Mouse (Mus musculus): ENCODE data around the gene Maml2. TPM values are rescaled to one million over a fixed set of nuclear protein-coding genes. Genes with fewer than 3 reads are reported as not detected.

Gene Maml2
- polyA plus RNA-seq, 1 experiment from 2014 or later: 10.0 TPM

DNA sequence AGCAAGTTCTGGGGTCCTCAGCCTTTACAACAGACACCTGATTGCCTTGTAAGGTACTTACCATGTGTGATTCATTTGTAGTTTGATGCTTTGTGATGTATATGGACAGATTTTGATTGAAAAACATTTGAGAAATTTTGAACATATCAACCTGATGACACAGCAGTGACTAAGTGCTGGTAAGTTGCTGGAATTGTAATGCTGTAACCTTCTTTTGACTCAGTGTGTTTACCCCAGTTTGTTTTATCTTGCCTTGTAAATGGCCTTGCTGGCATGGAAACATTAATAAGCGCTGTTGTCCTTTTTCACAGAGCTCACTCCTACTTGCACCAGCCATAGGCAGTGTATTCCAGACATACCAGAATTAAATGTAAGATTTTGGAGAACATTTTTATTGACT, 163.2 kb downstream of the Maml2 start:
- Histone ChIP-seq H3K27me3 (replicated peaks) (no peaks in the 10 kb centered on the region), H3K4me3 (no peak overlapping the region), H3K9ac (no peak overlapping the region)

DNA sequence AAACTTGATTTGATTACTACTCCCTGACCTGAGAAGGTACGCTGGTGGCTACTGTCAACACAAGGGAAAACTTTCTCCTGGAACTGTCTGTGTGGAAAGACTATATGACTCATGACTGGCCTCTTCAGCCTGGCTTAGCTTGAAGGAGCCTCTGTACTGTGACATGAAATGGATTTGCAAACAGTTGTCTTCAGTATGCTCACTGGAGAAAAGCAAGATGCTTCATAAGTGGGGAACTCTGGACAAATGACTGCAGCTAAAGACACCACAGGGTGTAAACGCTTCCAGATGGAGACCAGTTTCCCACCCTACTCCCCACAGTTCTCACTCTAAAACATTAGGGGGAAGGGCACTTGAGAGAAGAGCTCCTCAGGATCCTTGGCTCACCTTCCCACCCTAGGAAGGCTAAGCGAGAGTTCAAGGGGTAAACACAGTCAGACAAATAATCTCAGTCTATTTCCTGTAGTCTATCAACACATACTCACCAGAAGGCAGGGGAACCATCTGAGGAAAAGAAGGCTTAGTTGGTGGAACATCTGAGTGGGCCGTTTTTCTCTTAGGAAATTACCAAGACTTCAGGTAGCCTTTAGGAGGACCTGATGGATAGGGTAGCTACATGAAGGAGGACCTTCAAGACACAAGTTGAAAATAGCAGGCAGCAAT, 167.7 kb downstream of the Maml2 start:
- Histone ChIP-seq H3K4me2 (no peak overlapping the region), H3K4me1 (no peaks in the 10 kb centered on the region), H3K4me3 (no peak overlapping the region), H3K9me3 (no peaks in the 10 kb centered on the region), H3K27me3 (replicated peaks) (no peaks in the 10 kb centered on the region), H3K27ac (no peak overlapping the region), H3K9ac (no peak overlapping the region), H3K36me3 (replicated peaks) (no peaks in the 10 kb centered on the region)
- WGBS: 88% methylated on average over 4 of the region's 4 CpGs
- no peak for ATAC-seq (replicated peaks)

More for the DNA sequence above, 163.2 kb downstream of the Maml2 start:
- H3K27ac ChIP-seq: no peak overlapping the region
- ATAC-seq (replicated peaks): no peak
- no peak overlapping the region for H3K4me2 ChIP-seq
- no peaks in the 10 kb centered on the region for H3K9me3 ChIP-seq
- H3K4me1 ChIP-seq: no peaks in the 10 kb centered on the region
- 98% methylated on average over 1 of the region's 1 CpGs for WGBS
- H3K36me3 ChIP-seq (replicated peaks): no peaks in the 10 kb centered on the region

DNA sequence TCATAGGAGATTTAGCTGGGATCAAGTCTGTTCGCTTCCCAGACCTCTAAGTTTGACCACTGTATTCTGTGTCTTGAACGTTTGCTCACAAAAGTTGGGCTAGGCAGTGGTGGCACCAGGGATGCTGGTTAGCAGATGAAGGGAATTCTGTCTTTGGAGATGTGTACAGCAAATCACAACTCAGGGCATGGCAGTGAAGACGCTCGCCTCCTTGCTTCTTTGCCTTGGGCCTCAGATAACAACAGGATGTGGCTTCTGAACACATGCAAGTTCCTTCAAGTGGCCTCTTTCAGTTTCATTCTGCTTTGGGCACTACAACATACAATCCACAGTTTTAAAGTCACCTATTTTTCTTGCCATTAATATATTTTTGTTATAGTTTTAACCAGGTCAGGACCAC, 168.6 kb downstream of the Maml2 start:
- Histone ChIP-seq H3K4me1 (no peaks in the 10 kb centered on the region), H3K9ac (no peak overlapping the region), H3K27me3 (replicated peaks) (no peaks in the 10 kb centered on the region), H3K27ac (no peak overlapping the region), H3K36me3 (replicated peaks) (no peaks in the 10 kb centered on the region), H3K9me3 (no peaks in the 10 kb centered on the region), H3K4me2 (no peak overlapping the region), H3K4me3 (no peak overlapping the region)
- no peak for ATAC-seq (replicated peaks)
- WGBS: 88% methylated on average over 4 of the region's 4 CpGs

DNA sequence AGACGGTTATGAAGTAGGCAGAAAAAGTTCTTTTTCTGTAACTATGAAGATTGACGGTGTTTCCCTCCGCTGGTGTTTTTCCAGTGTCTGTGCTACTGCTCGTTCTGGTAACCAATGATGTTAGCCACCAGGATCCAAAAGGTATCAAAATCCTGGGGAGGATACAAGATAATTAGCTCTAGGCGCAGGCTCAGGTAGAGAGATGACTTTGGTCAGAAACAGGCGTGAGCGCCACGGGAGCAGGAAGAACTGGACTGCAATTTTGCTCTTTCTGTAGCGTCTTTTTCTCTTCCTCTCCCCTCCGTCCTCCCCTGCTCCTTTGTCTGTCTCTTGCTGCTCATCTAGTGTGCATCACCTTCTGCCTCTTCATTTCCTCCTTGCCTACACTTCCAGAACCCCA, 169.1 kb downstream of the Maml2 start:
- 89% methylated on average over 10 of the region's 10 CpGs for WGBS
- H3K36me3 ChIP-seq (replicated peaks): no peaks in the 10 kb centered on the region

DNA sequence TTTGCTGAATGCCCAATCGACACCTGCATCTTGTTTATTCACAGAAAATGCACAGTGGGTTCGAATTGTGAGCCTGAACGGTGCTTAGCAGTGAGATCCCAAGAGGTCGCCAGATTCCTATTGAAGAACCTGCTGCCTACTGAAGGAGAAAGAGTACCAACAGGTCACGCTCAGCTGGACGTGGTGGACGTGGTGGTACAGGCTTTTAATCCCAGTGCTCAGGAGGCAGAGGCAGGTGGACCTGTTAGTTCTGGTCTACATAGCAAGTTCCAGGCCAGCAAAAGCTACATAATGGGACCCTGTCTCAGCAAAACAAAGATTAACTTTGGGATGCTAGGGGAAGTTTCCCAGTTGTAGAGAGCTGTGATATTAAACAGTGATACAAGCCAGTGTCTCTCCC, 170.0 kb downstream of the Maml2 start:
- Histone ChIP-seq H3K36me3 (replicated peaks) (no peaks in the 10 kb centered on the region), H3K4me1 (no peaks in the 10 kb centered on the region), H3K27ac (no peak overlapping the region), H3K4me3 (no peak overlapping the region), H3K9me3 (no peaks in the 10 kb centered on the region), H3K27me3 (replicated peaks) (no peaks in the 10 kb centered on the region), H3K4me2 (no peak overlapping the region), H3K9ac (no peak overlapping the region)
- no peak for ATAC-seq (replicated peaks)
- WGBS: 63% methylated on average over 7 of the region's 7 CpGs

More for the DNA sequence above, 169.1 kb downstream of the Maml2 start:
- H3K9ac ChIP-seq: no peak overlapping the region
- no peaks in the 10 kb centered on the region for H3K4me1 ChIP-seq
- H3K9me3 ChIP-seq: no peaks in the 10 kb centered on the region
- no peak overlapping the region for H3K27ac ChIP-seq
- H3K4me2 ChIP-seq: no peak overlapping the region
- no peak for ATAC-seq (replicated peaks)
- no peaks in the 10 kb centered on the region for H3K27me3 ChIP-seq (replicated peaks)
- H3K4me3 ChIP-seq: no peak overlapping the region

DNA sequence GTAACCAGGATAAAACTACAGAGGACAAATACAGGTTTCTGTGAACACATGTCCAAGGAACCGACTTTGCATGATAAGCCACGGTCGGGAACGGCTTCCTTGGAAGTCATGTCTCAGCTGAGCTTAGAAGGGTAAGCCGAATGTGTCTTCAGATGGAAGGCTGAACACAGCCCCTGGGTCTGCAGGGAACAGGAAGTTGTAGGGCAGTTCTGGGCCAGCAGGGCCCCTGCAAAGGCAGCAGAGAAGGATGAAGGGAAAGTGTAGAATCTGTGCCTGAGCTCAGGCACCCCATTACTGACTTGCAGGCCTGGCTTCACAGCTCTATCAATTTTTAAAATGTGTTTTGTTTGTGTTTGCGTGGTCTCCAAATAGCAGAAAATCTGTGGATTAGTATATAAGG, 171.0 kb downstream of the Maml2 start:
- no peak overlapping the region for H3K27ac ChIP-seq
- ATAC-seq (replicated peaks): no peak
- H3K4me2 ChIP-seq: no peak overlapping the region
- H3K9me3 ChIP-seq: no peaks in the 10 kb centered on the region
- no peak overlapping the region for H3K4me3 ChIP-seq
- H3K27me3 ChIP-seq (replicated peaks): no peaks in the 10 kb centered on the region
- no peaks in the 10 kb centered on the region for H3K4me1 ChIP-seq
- no peaks in the 10 kb centered on the region for H3K36me3 ChIP-seq (replicated peaks)
- H3K9ac ChIP-seq: no peak overlapping the region
- 85% methylated on average over 6 of the region's 6 CpGs for WGBS

DNA sequence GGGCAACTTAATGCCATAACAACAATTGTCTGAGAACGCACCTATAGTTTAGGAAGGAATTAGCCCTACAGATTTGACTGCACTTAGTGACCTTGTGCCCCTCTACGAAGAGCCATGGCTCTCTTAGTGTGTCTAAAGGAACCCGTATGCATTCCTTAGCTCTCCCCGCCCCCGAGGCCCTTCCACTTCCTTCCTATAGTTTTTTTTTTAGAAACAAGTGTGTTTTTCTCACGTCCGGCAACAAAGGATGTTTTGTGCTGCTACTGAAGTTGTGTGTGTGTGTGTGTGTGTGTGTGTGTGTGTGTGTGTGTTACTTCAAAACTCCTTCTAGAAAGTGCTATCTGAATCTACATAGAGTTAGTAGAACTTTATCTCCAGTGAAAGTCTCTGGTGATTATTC, 172.3 kb downstream of the Maml2 start:
- Histone ChIP-seq H3K4me2 (no peak overlapping the region), H3K36me3 (replicated peaks) (no peaks in the 10 kb centered on the region), H3K27me3 (replicated peaks) (no peaks in the 10 kb centered on the region), H3K4me1 (no peaks in the 10 kb centered on the region), H3K27ac (no peak overlapping the region), H3K9ac (no peak overlapping the region), H3K9me3 (no peaks in the 10 kb centered on the region), H3K4me3 (no peak overlapping the region)
- whole genome bisulfite sequencing: 54% methylated on average over 7 of the region's 7 CpGs
- ATAC-seq (replicated peaks): no peak

DNA sequence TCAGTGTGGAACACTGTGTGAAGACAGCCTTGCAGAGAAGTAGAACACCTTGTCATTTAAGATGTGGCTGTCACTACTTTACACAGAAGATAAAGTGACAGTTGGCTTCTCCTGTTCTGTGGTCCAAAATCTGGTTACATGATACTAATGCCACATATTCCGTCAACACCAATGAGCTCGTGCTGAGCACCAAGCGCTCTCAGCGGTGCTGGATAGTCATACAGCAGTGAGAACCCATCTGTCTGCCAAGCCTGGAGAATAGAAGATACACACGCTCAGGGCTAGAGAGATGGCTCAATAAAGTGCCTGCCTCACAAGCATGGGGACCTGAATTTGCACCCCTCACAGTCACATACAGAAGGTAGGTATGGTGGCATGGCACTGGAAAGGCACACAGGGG, 177.2 kb downstream of the Maml2 start:
- no peak overlapping the region for H3K9ac ChIP-seq
- no peak overlapping the region for H3K4me2 ChIP-seq
- H3K36me3 ChIP-seq (replicated peaks): no peaks in the 10 kb centered on the region
- H3K4me3 ChIP-seq: no peak overlapping the region
- H3K27me3 ChIP-seq (replicated peaks): no peaks in the 10 kb centered on the region
- 94% methylated on average over 5 of the region's 5 CpGs for WGBS
- H3K27ac ChIP-seq: no peak overlapping the region
- peaks cover 3% of the 10 kb centered on the region; the same call in 1 of the 2 replicates for H3K4me1 ChIP-seq
- no peak for ATAC-seq (replicated peaks)
- H3K9me3 ChIP-seq: no peaks in the 10 kb centered on the region

DNA sequence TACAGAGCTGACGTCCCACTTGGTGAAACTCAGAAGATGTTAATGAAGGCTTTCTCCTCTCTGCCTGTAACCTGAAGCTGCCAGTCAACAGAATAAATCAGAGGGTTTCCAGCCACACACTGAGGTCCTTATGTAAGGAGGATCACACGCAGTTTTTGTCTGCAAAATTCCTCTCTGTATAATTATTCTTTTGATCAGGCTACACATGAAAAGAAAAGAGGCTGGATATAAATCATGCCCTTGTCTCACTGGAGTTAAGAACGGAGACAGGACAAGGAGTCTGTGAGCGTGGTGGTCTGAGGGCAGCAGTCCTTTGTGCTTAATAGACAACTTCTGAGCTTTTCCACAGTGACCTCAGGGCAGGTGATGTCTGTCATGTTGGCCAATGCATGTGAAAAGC, 181.5 kb downstream of the Maml2 start:
- H3K4me1 ChIP-seq: peaks cover 5% of the 10 kb centered on the region; the same call in 1 of the 2 replicates
- H3K27me3 ChIP-seq (replicated peaks): no peaks in the 10 kb centered on the region
- H3K36me3 ChIP-seq (replicated peaks): no peaks in the 10 kb centered on the region
- 9% methylated on average over 4 of the region's 4 CpGs for whole genome bisulfite sequencing
- no peak overlapping the region for H3K4me2 ChIP-seq
- no peak overlapping the region for H3K4me3 ChIP-seq
- no peaks in the 10 kb centered on the region for H3K9me3 ChIP-seq
- H3K27ac ChIP-seq: 0 out of 2 replicates have a peak overlapping the region, but pooled peaks have one; percentile 21
- no peak overlapping the region for H3K9ac ChIP-seq
- ATAC-seq (replicated peaks): peak; percentile 41; the same call in 1 of the 2 replicates

DNA sequence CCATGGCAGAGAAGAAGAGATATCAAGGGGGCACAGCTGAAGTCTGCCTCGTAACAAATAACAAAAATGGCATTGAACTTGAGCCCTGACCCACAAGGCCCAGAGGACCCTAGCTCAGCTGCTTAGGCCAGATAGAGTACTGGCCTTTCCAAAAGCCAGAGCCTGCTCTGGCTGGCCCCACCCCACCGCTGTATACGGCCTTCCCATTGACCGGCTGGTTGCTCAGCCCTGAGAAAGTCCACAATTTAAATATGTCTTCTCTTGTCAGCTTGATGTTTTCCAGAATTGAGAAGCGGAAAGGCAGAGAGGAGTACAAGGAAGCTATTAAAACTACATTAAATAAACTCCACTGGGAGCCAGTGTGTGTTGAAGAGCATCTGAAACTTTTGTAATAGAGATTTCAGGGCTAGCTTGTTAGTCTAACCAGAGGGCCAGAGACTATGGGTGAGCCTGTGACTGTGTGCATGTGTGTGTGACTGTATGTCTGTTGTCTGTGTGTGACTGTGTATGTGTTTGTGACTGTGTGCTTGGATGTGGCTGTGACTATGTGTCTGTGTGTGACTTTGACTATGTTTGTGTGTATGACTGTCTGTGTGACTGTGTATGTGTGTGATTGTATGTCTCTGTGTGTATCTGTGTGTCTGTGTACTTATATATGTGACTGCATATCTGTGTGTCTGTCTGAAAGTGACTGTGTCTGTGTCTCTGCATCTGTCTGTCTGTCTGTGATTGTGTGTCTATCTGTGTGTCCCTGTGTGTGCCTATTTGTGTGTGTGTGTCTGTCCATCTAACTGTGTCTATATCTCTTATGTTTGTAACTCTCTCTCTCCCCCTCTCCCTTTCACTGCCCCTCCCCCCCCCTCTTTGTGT, 185.7 kb downstream of the Maml2 start:
- no peaks in the 10 kb centered on the region for H3K27me3 ChIP-seq (replicated peaks)
- no peak overlapping the region for H3K9ac ChIP-seq
- peaks cover 9% of the 10 kb centered on the region; the same call in 1 of the 2 replicates for H3K4me1 ChIP-seq
- H3K4me2 ChIP-seq: no peak overlapping the region
- H3K4me3 ChIP-seq: no peak overlapping the region
- no peaks in the 10 kb centered on the region for H3K36me3 ChIP-seq (replicated peaks)
- H3K9me3 ChIP-seq: no peaks in the 10 kb centered on the region
- WGBS: 63% methylated on average over 5 of the region's 5 CpGs
- no peak overlapping the region for H3K27ac ChIP-seq
- peak; percentile 51; the same call in 1 of the 2 replicates for ATAC-seq (replicated peaks)

DNA sequence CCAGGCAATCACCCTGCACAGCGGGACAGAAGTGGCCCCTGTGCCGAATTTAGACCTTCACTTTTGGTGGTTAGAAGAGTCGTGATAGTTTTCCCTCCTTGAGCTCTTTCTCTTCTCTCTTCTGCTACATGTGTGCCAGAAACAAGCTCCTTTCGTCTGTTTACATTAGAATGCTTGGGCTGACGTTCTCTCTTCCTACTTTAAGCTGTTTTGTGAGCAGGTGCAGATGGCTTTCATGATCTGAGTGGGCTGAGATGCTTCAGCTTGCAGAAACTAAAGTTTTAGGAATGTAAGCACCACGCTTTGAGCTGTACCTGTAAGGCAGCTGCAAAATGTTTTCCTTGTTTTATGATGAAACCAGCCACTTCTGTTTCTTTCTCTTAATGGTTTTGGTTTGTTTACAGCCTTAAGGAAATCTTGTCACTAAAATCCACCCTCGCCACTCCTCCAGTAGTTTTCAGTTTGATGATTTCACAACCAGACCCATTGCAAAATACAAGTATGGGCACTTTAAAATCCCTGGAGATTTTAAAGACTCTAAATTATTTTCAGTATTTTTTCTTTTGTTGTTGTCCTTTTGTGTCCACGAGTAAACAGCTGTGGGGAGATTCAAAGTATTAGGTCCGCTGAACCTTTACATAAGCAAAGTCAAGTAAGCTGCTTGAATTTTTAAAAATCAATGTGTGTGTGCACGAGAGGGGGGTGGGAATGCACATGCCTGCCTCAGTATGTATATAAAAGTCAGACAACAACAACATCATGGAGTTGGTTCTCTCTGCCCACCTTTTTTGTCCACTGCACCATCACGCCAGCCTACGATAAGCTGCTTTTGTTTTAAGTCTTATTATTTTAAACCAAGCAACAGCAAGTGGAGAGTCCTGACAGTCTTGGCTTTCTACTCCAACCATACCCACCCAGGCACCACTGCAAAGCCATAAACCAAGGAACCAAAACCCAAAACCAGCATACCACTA, 186.8 kb downstream of the Maml2 start:
- Histone ChIP-seq H3K36me3 (replicated peaks) (no peaks in the 10 kb centered on the region), H3K4me1 (0 out of 2 replicates have a peak, but pooled peaks cover 6% of the 10 kb centered on the region), H3K4me3 (no peak overlapping the region), H3K4me2 (no peak overlapping the region), H3K9me3 (no peaks in the 10 kb centered on the region), H3K9ac (no peak overlapping the region), H3K27ac (no peak overlapping the region), H3K27me3 (replicated peaks) (no peaks in the 10 kb centered on the region)
- ATAC-seq (replicated peaks): no peak
- 49% methylated on average over 12 of the region's 12 CpGs for WGBS

DNA sequence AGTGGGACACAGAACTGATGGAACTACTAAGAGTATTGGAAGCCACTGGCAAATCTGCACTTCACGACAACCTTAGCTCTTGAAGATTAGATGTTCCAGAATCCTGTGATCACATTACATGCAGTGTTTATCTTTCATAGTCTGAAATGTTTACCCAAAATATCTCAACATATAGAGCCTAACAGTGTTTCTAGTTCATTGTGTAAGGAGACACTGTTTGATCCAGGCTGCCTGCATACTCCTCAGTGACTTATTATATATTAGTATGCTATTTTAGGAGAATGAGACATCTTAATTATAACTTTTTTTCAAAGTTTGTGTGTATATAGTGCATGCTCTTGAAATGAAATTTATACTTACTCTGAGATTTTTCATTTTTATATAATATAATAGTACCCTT, 188.2 kb downstream of the Maml2 start:
- Histone ChIP-seq H3K4me2 (no peak overlapping the region), H3K4me3 (no peak overlapping the region), H3K36me3 (replicated peaks) (no peaks in the 10 kb centered on the region), H3K4me1 (0 out of 2 replicates have a peak, but pooled peaks cover 6% of the 10 kb centered on the region), H3K9me3 (no peaks in the 10 kb centered on the region), H3K27ac (no peak overlapping the region), H3K9ac (no peak overlapping the region), H3K27me3 (replicated peaks) (no peaks in the 10 kb centered on the region)
- 73% methylated on average over 1 of the region's 1 CpGs for WGBS
- no peak for ATAC-seq (replicated peaks)
